ENCODE assay signal across 7 mouse cellular contexts in the genomic region with DNA sequence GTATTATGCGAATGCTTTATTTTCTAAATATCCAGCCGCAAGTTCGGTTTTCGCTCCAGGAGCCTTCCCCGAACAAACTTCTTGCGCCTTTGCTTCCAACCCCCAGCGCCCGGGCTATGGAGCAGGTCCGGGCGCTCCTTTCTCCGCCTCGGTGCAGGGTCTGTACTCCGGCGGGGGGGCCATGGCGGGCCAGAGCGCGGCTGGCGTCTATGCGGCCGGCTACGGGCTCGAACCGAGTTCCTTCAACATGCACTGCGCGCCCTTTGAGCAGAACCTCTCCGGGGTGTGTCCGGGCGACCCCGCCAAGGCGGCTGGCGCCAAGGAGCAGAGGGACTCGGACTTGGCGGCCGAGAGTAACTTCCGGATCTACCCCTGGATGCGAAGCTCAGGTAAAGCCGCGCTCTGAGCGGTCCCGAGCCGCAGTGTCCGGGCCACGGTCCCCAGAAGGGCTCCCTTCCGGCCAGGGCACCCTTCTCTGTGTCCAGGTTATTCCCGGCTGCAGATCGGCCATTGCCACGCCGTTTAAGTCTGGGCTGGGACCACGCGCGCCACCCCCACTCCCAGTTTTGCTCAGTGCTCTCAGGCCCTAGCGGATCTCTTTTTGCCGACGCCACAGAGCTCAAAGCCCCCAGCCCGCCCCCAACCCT. TPM values are rescaled to one million over a fixed set of nuclear protein-coding genes. Genes with fewer than 3 reads are reported as not detected.
DNase-seq lines count a peak whose midpoint lies in the region; ATAC-seq and TF ChIP-seq lines count a peak whose summit lies in the region.

No protein-coding gene starts in this region.

- H3K4me2 ChIP-seq in stomach, embryonic 16.5 days (ENCODE audit: low read depth, low read length), result peak overlapping the region; percentile 65

- peaks cover 14% of the 10 kb centered on the region for H3K27me3 ChIP-seq in testis, adult 2 months (ENCODE audit: control insufficient read depth, insufficient read depth, low read length)
- H3K27me3 ChIP-seq in stomach, embryonic 16.5 days (ENCODE audit: control insufficient read depth, insufficient read depth, low read length), result peaks cover 53% of the 10 kb centered on the region

- no peak for TF ChIP-seq CTCF in testis, adult 2 months (IDR thresholded peaks at IDR 0.05; ENCODE audit: control insufficient read depth, insufficient read depth, insufficient replicate concordance, low read depth, low read length)

- ATAC-seq in granulocyte monocyte progenitor cell, adult 5-6 weeks (replicated peaks; ENCODE audit: poor library complexity, severe bottlenecking), result 0 out of 2 replicates have a peak, but pooled peaks have one; percentile 35
- no peak for ATAC-seq in stomach, embryonic 16.5 days (ENCODE audit: insufficient read depth, low FRiP score)
- no peak for ATAC-seq in erythroid progenitor cell, adult 5-6 weeks (replicated peaks; ENCODE audit: low FRiP score, poor library complexity, severe bottlenecking)

- no peak overlapping the region for H3K27ac ChIP-seq in testis, adult 2 months (ENCODE audit: control insufficient read depth, insufficient read depth, low read depth, low read length)
- H3K27ac ChIP-seq in stomach, embryonic 16.5 days (ENCODE audit: low read length), result peak overlapping the region; percentile 87

- WGBS in stomach, embryonic 16.5 days, result 1% methylated on average over 55 of the region's 55 CpGs

- no peak for DNase-seq in testis, postnatal 10 days (ENCODE audit: low spot score)
- DNase-seq in kidney, postnatal 25 days, result peak; percentile 70 to 86
- no peak for DNase-seq in embryo, embryonic 10.5 days (ENCODE audit: low spot score)

- H3K9me3 ChIP-seq in stomach, embryonic 16.5 days (replicated peaks; ENCODE audit: control insufficient read depth, low read length), result no peaks in the 10 kb centered on the region

- TF ChIP-seq POLR2A in testis, adult 2 months (IDR thresholded peaks at IDR 0.05; ENCODE audit: control insufficient read depth, low read depth, low read length), result no peak

- peaks cover 11% of the 10 kb centered on the region for H3K4me1 ChIP-seq in testis, adult 2 months (ENCODE audit: control insufficient read depth, insufficient read depth, low read length)
- H3K4me1 ChIP-seq in stomach, embryonic 16.5 days (ENCODE audit: control insufficient read depth, insufficient read depth, low read length), result no peaks in the 10 kb centered on the region

- H3K36me3 ChIP-seq in testis, adult 2 months (ENCODE audit: control insufficient read depth, insufficient read depth, low read length), result no peaks in the 10 kb centered on the region
- H3K36me3 ChIP-seq in stomach, embryonic 16.5 days (ENCODE audit: control insufficient read depth, insufficient read depth, low read length), result no peaks in the 10 kb centered on the region

- H3K4me3 ChIP-seq in testis, adult 2 months (ENCODE audit: control insufficient read depth, low read depth, low read length), result peak overlapping the region; percentile 43
- peak overlapping the region; percentile 55 for H3K4me3 ChIP-seq in stomach, embryonic 16.5 days (replicated peaks; ENCODE audit: low read length)

- peak overlapping the region; percentile 77 for H3K9ac ChIP-seq in stomach, embryonic 16.5 days (ENCODE audit: low read length)

RNA-seq across cellular contexts. Expression of a gene that starts 0.4 kb away (rescaled TPM):
- 1.6 TPM in 1 of 2 replicates, not detected in the other for polyA plus RNA-seq in testis, adult 2 months (2012; rRNA removed)
- not detected in 2 replicates for total RNA-seq in granulocyte monocyte progenitor cell, adult 5-6 weeks (2014; fragmentation: Nextera tagmentation)
- total RNA-seq in granulocyte monocyte progenitor cell, adult 5-6 weeks (2017), result not detected in 2 replicates
- polyA plus RNA-seq in stomach, embryonic 16.5 days (2015; fragmentation: Nextera tagmentation; extraction: Ambion mirVana), result 6.3 and 8.3 TPM in 2 replicates
- not detected in 2 replicates for total RNA-seq in erythroid progenitor cell, adult 5-6 weeks (2015; ENCODE audit: low replicate concordance)
- total RNA-seq in erythroid progenitor cell, adult 5-6 weeks (2017; ENCODE audit: low replicate concordance), result not detected in 2 replicates

RNA-seq across cellular contexts. Expression of a gene that starts 5.2 kb away (rescaled TPM):
- 0.11 and 6.9 TPM in 2 replicates for polyA plus RNA-seq in testis, adult 2 months (2012; rRNA removed)
- total RNA-seq in granulocyte monocyte progenitor cell, adult 5-6 weeks (2014; fragmentation: Nextera tagmentation), result not detected in 2 replicates
- total RNA-seq in granulocyte monocyte progenitor cell, adult 5-6 weeks (2017), result not detected in 2 replicates
- 0.44 and 1.5 TPM in 2 replicates for polyA plus RNA-seq in stomach, embryonic 16.5 days (2015; fragmentation: Nextera tagmentation; extraction: Ambion mirVana)
- total RNA-seq in erythroid progenitor cell, adult 5-6 weeks (2015; ENCODE audit: low replicate concordance), result not detected in 2 replicates
- not detected in 2 replicates for total RNA-seq in erythroid progenitor cell, adult 5-6 weeks (2017; ENCODE audit: low replicate concordance)

RNA-seq across cellular contexts. Expression of a gene that starts 5.4 kb away (rescaled TPM):
- 0.15 and 3.4 TPM in 2 replicates for polyA plus RNA-seq in testis, adult 2 months (2012; rRNA removed)
- not detected in 2 replicates for total RNA-seq in granulocyte monocyte progenitor cell, adult 5-6 weeks (2014; fragmentation: Nextera tagmentation)
- total RNA-seq in granulocyte monocyte progenitor cell, adult 5-6 weeks (2017), result not detected in 2 replicates
- 5.6 and 8.3 TPM in 2 replicates for polyA plus RNA-seq in stomach, embryonic 16.5 days (2015; fragmentation: Nextera tagmentation; extraction: Ambion mirVana)
- total RNA-seq in erythroid progenitor cell, adult 5-6 weeks (2015; ENCODE audit: low replicate concordance), result not detected in 2 replicates
- not detected in 2 replicates for total RNA-seq in erythroid progenitor cell, adult 5-6 weeks (2017; ENCODE audit: low replicate concordance)

RNA-seq across cellular contexts. Expression of a gene that starts 15.6 kb away (rescaled TPM):
- polyA plus RNA-seq in testis, adult 2 months (2012; rRNA removed), result 0.36 and 1.0 TPM in 2 replicates
- total RNA-seq in granulocyte monocyte progenitor cell, adult 5-6 weeks (2014; fragmentation: Nextera tagmentation), result not detected in 2 replicates
- total RNA-seq in granulocyte monocyte progenitor cell, adult 5-6 weeks (2017), result not detected in 2 replicates
- polyA plus RNA-seq in stomach, embryonic 16.5 days (2015; fragmentation: Nextera tagmentation; extraction: Ambion mirVana), result 0.14 and 0.16 TPM in 2 replicates
- not detected in 2 replicates for total RNA-seq in erythroid progenitor cell, adult 5-6 weeks (2015; ENCODE audit: low replicate concordance)
- total RNA-seq in erythroid progenitor cell, adult 5-6 weeks (2017; ENCODE audit: low replicate concordance), result not detected in 2 replicates

RNA-seq across cellular contexts. Expression of a gene that starts 16.3 kb away (rescaled TPM):
- polyA plus RNA-seq in testis, adult 2 months (2012; rRNA removed), result 0.14 and 0.67 TPM in 2 replicates
- total RNA-seq in granulocyte monocyte progenitor cell, adult 5-6 weeks (2014; fragmentation: Nextera tagmentation), result not detected in 2 replicates
- 0.05 TPM in 1 of 2 replicates, not detected in the other for total RNA-seq in granulocyte monocyte progenitor cell, adult 5-6 weeks (2017)
- 13.8 TPM in 2 replicates for polyA plus RNA-seq in stomach, embryonic 16.5 days (2015; fragmentation: Nextera tagmentation; extraction: Ambion mirVana)
- total RNA-seq in erythroid progenitor cell, adult 5-6 weeks (2015; ENCODE audit: low replicate concordance), result not detected in 2 replicates
- total RNA-seq in erythroid progenitor cell, adult 5-6 weeks (2017; ENCODE audit: low replicate concordance), result not detected in 2 replicates

Comparison
In these comparisons a context has a peak if more than half of its experiments do, and no peak if none do; other contexts are left out.
1. DNase-seq: peak in kidney, postnatal 25 days (2 of 2); none in testis, postnatal 10 days (single experiment) and embryo, embryonic 10.5 days (single experiment).